Mouse (Mus musculus): ENCODE measurements around the gene Sdk1. TPM values are rescaled to one million over a fixed set of nuclear protein-coding genes. Genes with fewer than 3 reads are reported as not detected.

The Sdk1 gene
- polyA plus RNA-seq, 1 experiment from 2014 or later: 1.0 TPM

DNA sequence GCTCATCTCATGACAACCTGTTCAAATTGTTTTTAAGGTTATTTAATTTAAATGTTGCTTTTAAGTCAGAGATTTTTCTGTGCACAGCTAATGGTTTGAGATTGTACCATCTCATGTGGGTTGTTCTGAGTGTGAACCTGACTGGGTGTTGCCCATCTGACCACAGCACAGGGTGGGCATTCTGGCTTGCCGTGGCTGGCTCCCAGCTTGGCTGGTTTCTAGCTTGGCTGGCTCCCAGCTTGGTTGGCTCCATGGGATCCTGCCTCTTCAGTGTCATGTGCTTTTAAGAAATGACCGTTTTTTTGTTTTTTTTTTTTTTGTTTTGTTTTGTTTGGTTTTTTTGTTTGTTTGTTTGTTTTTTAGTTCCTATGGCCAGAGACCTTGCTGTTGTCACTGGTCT, 326.8 kb downstream of the Sdk1 start:
- DNase-seq (no peak), ATAC-seq (ENCODE audit: insufficient read depth) (no peak)
- Histone ChIP-seq H3K27me3 (ENCODE audit: insufficient read depth, low read length) (no peaks in the 10 kb centered on the region), H3K9me3 (ENCODE audit: low read depth, low read length) (peaks cover 2% of the 10 kb centered on the region; the same call in 1 of the 2 replicates), H3K4me1 (ENCODE audit: insufficient read depth) (no peaks in the 10 kb centered on the region), H3K9ac (no peak overlapping the region), H3K4me2 (no peak overlapping the region), H3K36me3 (ENCODE audit: insufficient read depth) (no peaks in the 10 kb centered on the region), H3K27ac (ENCODE audit: low read depth) (no peak overlapping the region), H3K4me3 (ENCODE audit: low read depth, low read length) (no peak overlapping the region)
- WGBS: 83% methylated on average over 2 of the region's 2 CpGs
- no peak for TF ChIP-seq CTCF (IDR thresholded peaks at IDR 0.05; ENCODE audit: low read depth)

DNA sequence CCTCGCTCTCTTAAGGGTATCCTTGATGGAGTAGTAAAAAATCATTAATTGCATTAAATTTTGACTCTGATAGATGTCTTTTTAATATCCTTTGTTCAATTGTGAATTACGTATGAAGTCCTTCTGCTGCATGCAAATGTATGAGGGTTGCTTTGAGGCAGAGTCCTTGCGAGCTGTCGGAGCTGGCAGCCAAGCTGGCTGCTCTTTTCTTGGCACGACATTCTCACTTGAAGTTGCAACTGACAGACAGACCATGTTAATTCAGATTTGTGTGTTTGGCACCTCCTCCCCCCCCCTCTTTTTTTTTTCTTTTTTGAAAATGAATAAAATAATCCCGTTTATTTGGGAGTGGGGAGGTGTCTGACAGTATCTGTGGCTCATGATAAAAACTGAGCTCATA, 329.2 kb downstream of the Sdk1 start:
- H3K27ac ChIP-seq (ENCODE audit: low read depth): no peak overlapping the region
- H3K4me2 ChIP-seq: no peak overlapping the region
- 66% methylated on average over 6 of the region's 6 CpGs for WGBS
- no peaks in the 10 kb centered on the region for H3K4me1 ChIP-seq (ENCODE audit: insufficient read depth)
- H3K9ac ChIP-seq: no peak overlapping the region
- no peak for ATAC-seq (ENCODE audit: insufficient read depth)
- DNase-seq: no peak
- no peaks in the 10 kb centered on the region for H3K36me3 ChIP-seq (ENCODE audit: insufficient read depth)
- H3K9me3 ChIP-seq (ENCODE audit: low read depth, low read length): no peaks in the 10 kb centered on the region
- no peaks in the 10 kb centered on the region for H3K27me3 ChIP-seq (ENCODE audit: insufficient read depth, low read length)
- H3K4me3 ChIP-seq (ENCODE audit: low read depth, low read length): no peak overlapping the region
- TF ChIP-seq CTCF (IDR thresholded peaks at IDR 0.05; ENCODE audit: low read depth): no peak

DNA sequence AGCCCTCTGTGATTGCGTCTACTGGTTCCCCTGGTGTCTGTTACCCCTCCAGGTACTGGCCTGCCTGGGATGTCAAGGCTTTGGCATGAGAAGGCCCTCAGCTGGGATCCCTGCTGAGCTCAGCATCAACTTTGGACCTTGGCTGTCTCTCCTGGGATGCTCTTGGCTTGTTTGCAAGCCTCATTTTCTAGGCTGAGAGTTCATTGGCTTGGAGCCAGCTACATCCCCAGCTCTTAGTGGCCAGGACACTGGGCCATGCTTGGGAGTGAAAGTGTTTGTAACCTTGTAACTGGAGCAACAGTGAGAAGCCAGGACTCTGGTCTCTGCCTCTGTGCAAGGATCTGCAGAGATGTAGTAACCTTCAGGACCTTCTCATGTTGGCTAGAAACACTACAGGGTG, 333.0 kb downstream of the Sdk1 start:
- WGBS: 76% methylated on average over 1 of the region's 1 CpGs

GRCm38 (mm10) chr5:141591246-141591645, 350.0 kb downstream of the Sdk1 start:
- Histone ChIP-seq H3K27ac (ENCODE audit: low read depth) (no peak overlapping the region), H3K36me3 (ENCODE audit: insufficient read depth) (no peaks in the 10 kb centered on the region), H3K4me3 (ENCODE audit: low read depth, low read length) (no peak overlapping the region), H3K9ac (no peak overlapping the region), H3K27me3 (ENCODE audit: insufficient read depth, low read length) (no peaks in the 10 kb centered on the region), H3K4me2 (no peak overlapping the region), H3K9me3 (ENCODE audit: low read depth, low read length) (no peaks in the 10 kb centered on the region), H3K4me1 (ENCODE audit: insufficient read depth) (no peaks in the 10 kb centered on the region)
- no peak for TF ChIP-seq CTCF (IDR thresholded peaks at IDR 0.05; ENCODE audit: low read depth)
- DNase-seq: no peak
- ATAC-seq (ENCODE audit: insufficient read depth): no peak
- 76% methylated on average over 5 of the region's 5 CpGs for WGBS

More for the DNA sequence above, 333.0 kb downstream of the Sdk1 start:
- H3K4me3 ChIP-seq (ENCODE audit: low read depth, low read length): no peak overlapping the region
- peak; percentile 85 for DNase-seq
- TF ChIP-seq CTCF (IDR thresholded peaks at IDR 0.05; ENCODE audit: low read depth): no peak
- no peaks in the 10 kb centered on the region for H3K36me3 ChIP-seq (ENCODE audit: insufficient read depth)
- no peak overlapping the region for H3K9ac ChIP-seq
- H3K9me3 ChIP-seq (ENCODE audit: low read depth, low read length): no peaks in the 10 kb centered on the region
- H3K27ac ChIP-seq (ENCODE audit: low read depth): no peak overlapping the region
- H3K4me2 ChIP-seq: no peak overlapping the region
- no peaks in the 10 kb centered on the region for H3K27me3 ChIP-seq (ENCODE audit: insufficient read depth, low read length)
- H3K4me1 ChIP-seq (ENCODE audit: insufficient read depth): no peaks in the 10 kb centered on the region
- ATAC-seq (ENCODE audit: insufficient read depth): no peak; the same call in 1 of the 2 replicates

DNA sequence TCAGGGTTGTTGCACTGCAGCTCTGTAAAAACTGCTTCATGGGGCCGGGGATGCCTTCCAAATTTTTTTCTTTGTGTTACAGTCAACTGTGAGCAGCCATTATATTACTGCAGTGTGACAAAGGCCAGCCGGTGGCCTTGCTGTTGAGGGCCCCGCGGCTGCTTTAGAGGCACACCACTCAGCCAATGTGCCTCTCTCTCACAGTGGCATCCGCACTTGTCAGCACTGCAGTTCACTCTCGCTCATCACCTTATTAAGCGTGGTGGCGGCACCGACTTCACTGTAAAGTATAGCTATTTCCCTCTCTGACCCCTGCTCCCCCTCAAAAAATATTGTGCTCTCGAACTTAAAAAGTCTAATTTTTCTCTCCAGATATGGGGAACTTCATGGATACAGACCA, 371.4 kb downstream of the Sdk1 start:
- Histone ChIP-seq H3K36me3 (ENCODE audit: insufficient read depth) (no peaks in the 10 kb centered on the region), H3K4me2 (no peak overlapping the region), H3K27ac (ENCODE audit: low read depth) (no peak overlapping the region), H3K4me3 (ENCODE audit: low read depth, low read length) (no peak overlapping the region), H3K27me3 (ENCODE audit: insufficient read depth, low read length) (no peaks in the 10 kb centered on the region), H3K4me1 (ENCODE audit: insufficient read depth) (no peaks in the 10 kb centered on the region), H3K9ac (no peak overlapping the region), H3K9me3 (ENCODE audit: low read depth, low read length) (no peaks in the 10 kb centered on the region)
- WGBS: 43% methylated on average over 10 of the region's 10 CpGs
- DNase-seq (peak; percentile 26), ATAC-seq (ENCODE audit: insufficient read depth) (no peak)
- TF ChIP-seq CTCF (IDR thresholded peaks at IDR 0.05; ENCODE audit: low read depth): no peak

DNA sequence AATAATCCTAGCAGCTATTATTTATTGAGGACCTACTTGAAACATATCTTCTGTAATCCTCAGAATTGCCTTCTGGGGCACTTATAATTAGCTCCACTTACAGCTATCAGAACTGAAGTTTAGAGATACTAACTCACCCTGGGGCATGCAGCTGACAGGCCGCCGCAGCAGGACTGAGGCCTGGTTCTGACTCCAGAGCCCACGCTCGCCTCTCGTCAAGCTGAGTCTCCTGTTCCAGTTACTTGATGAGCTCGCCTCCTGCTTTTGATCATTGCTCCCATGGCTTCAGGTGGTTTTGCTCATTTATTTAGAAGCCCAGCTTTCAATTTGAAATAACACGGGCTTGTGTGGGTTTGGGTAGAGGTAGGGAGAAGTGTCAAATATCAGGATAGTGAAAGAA, 374.5 kb downstream of the Sdk1 start:
- Histone ChIP-seq H3K4me1 (ENCODE audit: insufficient read depth) (no peaks in the 10 kb centered on the region), H3K4me3 (ENCODE audit: low read depth, low read length) (no peak overlapping the region), H3K4me2 (no peak overlapping the region), H3K9ac (no peak overlapping the region), H3K27me3 (ENCODE audit: insufficient read depth, low read length) (no peaks in the 10 kb centered on the region), H3K9me3 (ENCODE audit: low read depth, low read length) (no peaks in the 10 kb centered on the region), H3K27ac (ENCODE audit: low read depth) (no peak overlapping the region), H3K36me3 (ENCODE audit: insufficient read depth) (no peaks in the 10 kb centered on the region)
- ATAC-seq (ENCODE audit: insufficient read depth) (no peak), DNase-seq (no peak)
- no peak for TF ChIP-seq CTCF (IDR thresholded peaks at IDR 0.05; ENCODE audit: low read depth)
- 69% methylated on average over 7 of the region's 7 CpGs for WGBS

DNA sequence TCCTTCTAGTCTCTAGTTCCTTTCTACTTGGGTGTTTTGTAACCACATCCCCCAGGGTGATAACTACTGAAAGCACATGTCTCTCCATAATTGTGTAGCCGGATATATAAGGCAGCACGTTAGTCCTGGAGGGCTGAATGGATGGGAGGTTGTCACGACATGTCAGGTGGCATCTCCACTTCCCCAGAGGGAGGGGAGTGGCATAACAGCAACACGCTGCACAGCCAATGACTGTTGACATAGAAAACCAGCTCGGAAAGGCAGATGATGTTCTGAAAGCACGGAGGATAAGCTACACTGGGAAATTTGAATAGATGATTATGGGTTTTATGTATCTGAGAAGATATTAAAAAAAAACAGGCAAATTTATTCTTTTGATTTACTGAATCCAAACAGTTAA, 376.4 kb downstream of the Sdk1 start:
- no peaks in the 10 kb centered on the region for H3K9me3 ChIP-seq (ENCODE audit: low read depth, low read length)
- no peak overlapping the region for H3K9ac ChIP-seq
- TF ChIP-seq CTCF (IDR thresholded peaks at IDR 0.05; ENCODE audit: low read depth): no peak
- no peak overlapping the region for H3K27ac ChIP-seq (ENCODE audit: low read depth)
- 41% methylated on average over 6 of the region's 6 CpGs for WGBS
- no peak overlapping the region for H3K4me2 ChIP-seq
- ATAC-seq (ENCODE audit: insufficient read depth): no peak
- H3K36me3 ChIP-seq (ENCODE audit: insufficient read depth): no peaks in the 10 kb centered on the region
- no peaks in the 10 kb centered on the region for H3K4me1 ChIP-seq (ENCODE audit: insufficient read depth)
- H3K27me3 ChIP-seq (ENCODE audit: insufficient read depth, low read length): no peaks in the 10 kb centered on the region
- no peak for DNase-seq
- H3K4me3 ChIP-seq (ENCODE audit: low read depth, low read length): no peak overlapping the region

DNA sequence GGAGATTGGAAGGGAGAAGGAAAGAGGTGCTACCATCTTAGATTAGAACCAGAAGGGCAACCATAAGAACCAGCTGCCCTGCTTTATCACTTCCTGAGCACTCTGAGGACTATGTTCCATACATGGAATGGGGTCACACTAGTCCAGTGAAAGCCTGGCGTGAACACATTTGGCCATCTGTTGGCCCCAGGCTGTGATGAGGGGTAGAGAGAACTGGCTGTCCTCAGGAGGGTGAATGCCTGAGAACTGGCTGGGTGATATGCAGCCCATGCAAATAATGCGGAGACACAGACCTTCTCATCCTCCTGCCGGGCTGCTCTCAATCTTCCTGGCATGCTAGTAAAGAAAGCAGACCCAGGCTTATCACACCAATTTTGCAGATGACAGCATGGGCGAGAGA, 384.1 kb downstream of the Sdk1 start:
- Histone ChIP-seq H3K9ac (no peak overlapping the region), H3K4me2 (no peak overlapping the region), H3K27ac (ENCODE audit: low read depth) (no peak overlapping the region), H3K27me3 (ENCODE audit: insufficient read depth, low read length) (no peaks in the 10 kb centered on the region), H3K36me3 (ENCODE audit: insufficient read depth) (no peaks in the 10 kb centered on the region), H3K4me1 (ENCODE audit: insufficient read depth) (no peaks in the 10 kb centered on the region), H3K9me3 (ENCODE audit: low read depth, low read length) (no peaks in the 10 kb centered on the region), H3K4me3 (ENCODE audit: low read depth, low read length) (no peak overlapping the region)
- WGBS: 45% methylated on average over 4 of the region's 4 CpGs
- ATAC-seq (ENCODE audit: insufficient read depth) (no peak), DNase-seq (no peak)
- TF ChIP-seq CTCF (IDR thresholded peaks at IDR 0.05; ENCODE audit: low read depth): no peak
